Mouse (Mus musculus) CH12.LX (cell line): ENCODE data around the gene D430019H16Rik. TPM values are rescaled to one million over a fixed set of nuclear protein-coding genes. Genes with fewer than 3 reads are reported as not detected.

ENCODE experiments used
- DNase-seq: peaks from one replicate; pipeline ENCODE4 v3.0.0-alpha.2; 2013; ENCODE audit errors: extremely low read depth
- H3K27ac ChIP-seq: 2 replicates; pipeline ENCODE4 v1.5.1; 2012; ENCODE audit warnings: low read depth, mild to moderate bottlenecking, control low read depth, moderate library complexity; ENCODE audit not compliant: insufficient read depth
- H3K27me3 ChIP-seq: replicated peaks from 2 replicates; pipeline ENCODE3; 2012; ENCODE audit warnings: inconsistent platforms
- H3K36me3 ChIP-seq, 2 experiments: replicated peaks in 1 of 2; 2 replicates each; pipeline versions ENCODE3 to v1.6.1; 2012; ENCODE audit warnings: inconsistent platforms in 1 of 2, low read length in 1 of 2, mild to moderate bottlenecking in 1 of 2, mixed read lengths in 1 of 2, moderate library complexity in 1 of 2; ENCODE audit not compliant: control insufficient read depth in 1 of 2, insufficient read depth in 1 of 2
- H3K4me1 ChIP-seq, 2 experiments: 2 replicates each; pipeline ENCODE4 v1.6.1; 2012; ENCODE audit warnings: inconsistent platforms in 1 of 2, moderate library complexity in 1 of 2; ENCODE audit not compliant: insufficient read depth in 2 of 2, control insufficient read depth in 1 of 2
- H3K4me2 ChIP-seq: 2 replicates; pipeline ENCODE4 v1.6.1; 2012; ENCODE audit warnings: low read depth, mild to moderate bottlenecking, control low read depth; ENCODE audit not compliant: poor library complexity, insufficient read depth, severe bottlenecking
- H3K4me3 ChIP-seq, 3 experiments: fragments of 150-350 bp in 1 of 3; sonication (generic) in 1 of 3; replicated peaks in 1 of 3; 2 replicates each; pipeline versions ENCODE3 to v1.5.1; 2011 to 2012; ENCODE audit warnings: low read depth in 2 of 3, low read length in 2 of 3, mild to moderate bottlenecking in 2 of 3, moderate library complexity in 2 of 3, control low read depth in 1 of 3, improper control_type of control experiment in 1 of 3, inconsistent platforms in 1 of 3, mixed read lengths in 1 of 3; ENCODE audit not compliant: poor library complexity in 1 of 3
- H3K79me2 ChIP-seq: replicated peaks from 2 replicates; pipeline ENCODE4 v1.6.1; 2012; ENCODE audit warnings: mild to moderate bottlenecking, moderate library complexity; ENCODE audit not compliant: control insufficient read depth, poor library complexity, insufficient read depth, severe bottlenecking; ENCODE audit errors: extremely low read depth
- H3K9ac ChIP-seq: 2 replicates; pipeline ENCODE4 v1.6.1; 2012; ENCODE audit warnings: low read depth, mild to moderate bottlenecking, control low read depth, moderate library complexity; ENCODE audit not compliant: insufficient read depth
- H3K9me3 ChIP-seq: replicated peaks from 2 replicates; pipeline ENCODE3; 2012; ENCODE audit warnings: low read length, inconsistent platforms, mixed read lengths
- CTCF ChIP-seq, 2 experiments: IDR thresholded peaks in 1 of 2; conservative IDR thresholded peaks in 1 of 2; 2 replicates each; pipeline ENCODE4 v1.5.1; 2011 to 2012; ENCODE audit warnings: low read depth in 2 of 2, low read length in 2 of 2, improper control_type of control experiment in 1 of 2, inconsistent platforms in 1 of 2, mild to moderate bottlenecking in 1 of 2, moderate library complexity in 1 of 2
- ETS1 ChIP-seq: conservative IDR thresholded peaks from 2 replicates; pipeline ENCODE4 v1.6.1; 2012; ENCODE audit warnings: low read depth, mild to moderate bottlenecking, inconsistent platforms, low read length, improper control_type of control experiment, moderate library complexity
- HCFC1 ChIP-seq: IDR thresholded peaks from 2 replicates; pipeline ENCODE4 v1.6.1; 2012; ENCODE audit warnings: low read depth, mild to moderate bottlenecking, inconsistent platforms, low read length, improper control_type of control experiment
- MAZ ChIP-seq: IDR thresholded peaks from 2 replicates; pipeline ENCODE4 v1.6.1; 2012; ENCODE audit warnings: low read depth, mild to moderate bottlenecking, inconsistent platforms, low read length, improper control_type of control experiment, moderate library complexity
- NELFE ChIP-seq: IDR thresholded peaks from 2 replicates; pipeline ENCODE4 v1.6.1; 2011; ENCODE audit warnings: low read depth, low read length, improper control_type of control experiment
- NRF1 ChIP-seq: IDR thresholded peaks from 2 replicates; pipeline ENCODE4 v1.6.1; 2014; ENCODE audit warnings: low read depth, mild to moderate bottlenecking, inconsistent platforms, low read length, improper control_type of control experiment, moderate library complexity
- POLR2A ChIP-seq: IDR thresholded peaks from 2 replicates; pipeline ENCODE4 v1.6.1; 2011; ENCODE audit warnings: low read depth, mild to moderate bottlenecking, improper control_type of control experiment, low read length
- UBTF ChIP-seq: IDR thresholded peaks from 2 replicates; pipeline ENCODE4 v1.6.1; 2012; ENCODE audit warnings: low read depth, mild to moderate bottlenecking, inconsistent platforms, low read length, improper control_type of control experiment, moderate library complexity
- USF1 ChIP-seq: IDR thresholded peaks from 2 replicates; pipeline ENCODE4 v1.6.1; 2014; ENCODE audit warnings: low read depth, mild to moderate bottlenecking, inconsistent platforms, low read length, improper control_type of control experiment
- USF2 ChIP-seq: conservative IDR thresholded peaks from 2 replicates; pipeline ENCODE4 v1.6.1; 2011; ENCODE audit warnings: low read depth, low read length, improper control_type of control experiment
- dilution Hi-C: fragments of 300-500 bp; cut with MboI; formaldehyde crosslinking; loops from 2 replicates; pipeline ENCODE4 v1.14.3; 2020; ENCODE audit warnings: low sequenced_read_pairs; ENCODE audit not compliant: extremely low pct_unique_long_range_greater_than_20kb, extremely low pct_ligation_motif_present
- in situ Hi-C: fragments of 300-500 bp; cut with MboI; formaldehyde crosslinking; loops from 3 replicates; pipeline ENCODE4 v1.14.3; 2019; ENCODE audit warnings: low sequenced_read_pairs, low pct_ligation_motif_present, low pct_unique_long_range_greater_than_20kb, mixed read lengths
- polyA plus RNA-seq: library from polyadenylated mRNA; unstranded; fragments of >175 nt; gene quantifications from 2 replicates; pipeline ENCODE4 v1.2.1, GENCODE M21; 2012; ENCODE audit warnings: low read depth; ENCODE audit not compliant: insufficient read length
- total RNA-seq, 2 experiments: library from RNA; depleted of rRNA; stranded (reverse); fragments of 300-350 nt in 1 of 2; fragments of >200 nt in 1 of 2; gene quantifications; 2 replicates each; pipeline ENCODE4 v1.2.3; 2012 to 2014

D430019H16Rik gene
- total and polyA plus RNA-seq, 3 experiments: 0.42 to 0.96 (median 0.91) TPM

DNA sequence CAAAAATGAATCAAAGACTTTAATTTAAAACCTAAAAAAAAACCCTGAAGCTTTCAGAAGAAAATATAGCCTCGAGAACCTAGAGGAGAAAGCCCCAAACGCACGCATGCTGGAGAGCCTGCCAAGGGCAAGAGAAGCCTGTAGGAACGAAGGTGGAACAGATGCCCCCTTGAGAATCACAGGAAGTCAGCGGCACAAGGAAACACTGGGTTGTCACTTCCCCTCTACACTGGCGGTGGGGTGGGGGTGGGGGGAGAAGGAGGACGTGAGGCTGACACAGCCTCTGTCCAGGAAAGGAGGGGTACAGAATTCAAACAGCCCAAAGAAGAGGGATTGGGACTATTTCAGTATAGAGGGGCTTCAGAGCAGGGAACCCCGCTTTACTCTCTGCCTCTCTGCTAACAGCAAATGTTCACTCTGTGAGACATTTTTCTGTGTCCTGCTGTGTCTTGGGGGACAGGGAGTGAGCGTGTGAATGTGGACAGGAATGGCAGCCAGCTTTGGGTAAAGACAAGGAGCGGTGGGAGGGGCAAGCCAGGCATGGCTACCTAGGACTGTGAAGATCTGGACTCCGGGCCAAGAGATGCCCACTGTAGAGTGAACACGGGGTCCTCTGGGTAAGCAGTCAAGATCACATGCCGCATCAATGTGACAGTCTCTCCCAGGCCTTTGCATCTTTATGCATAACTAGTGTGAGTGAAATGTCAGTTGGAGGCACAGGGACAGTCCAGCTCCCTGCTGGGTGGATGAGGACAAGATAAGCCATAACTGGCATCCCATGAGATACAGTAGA is 82.5 kb downstream of the D430019H16Rik start:
- H3K4me3 ChIP-seq: no peak overlapping the region
- no peak overlapping the region for H3K4me2 ChIP-seq
- in situ Hi-C loops (no loop called here), dilution Hi-C loops (no loop called here)
- H3K9me3 ChIP-seq: peaks cover 6% of the 10 kb centered on the region
- H3K27ac ChIP-seq: no peak overlapping the region
- peaks cover 0 to 25% of the 10 kb centered on the region in 2 experiments; a peak in 2 of 4 replicates for H3K4me1 ChIP-seq
- H3K9ac ChIP-seq: no peak overlapping the region
- no peaks in the 10 kb centered on the region for H3K36me3 ChIP-seq
- peak; percentile 57 for DNase-seq
- no peaks in the 10 kb centered on the region for H3K27me3 ChIP-seq
- H3K79me2 ChIP-seq: no peaks in the 10 kb centered on the region
- TF ChIP-seq USF2 (no peak), CTCF (conservative IDR thresholded peaks at IDR 0.05 in 1 of 2, IDR thresholded peaks at IDR 0.05 in 1 of 2; ENCODE audit: low read depth in 2 of 2, low read length in 2 of 2) (no peak), ETS1 (no peak), NRF1 (no peak), USF1 (no peak)

DNA sequence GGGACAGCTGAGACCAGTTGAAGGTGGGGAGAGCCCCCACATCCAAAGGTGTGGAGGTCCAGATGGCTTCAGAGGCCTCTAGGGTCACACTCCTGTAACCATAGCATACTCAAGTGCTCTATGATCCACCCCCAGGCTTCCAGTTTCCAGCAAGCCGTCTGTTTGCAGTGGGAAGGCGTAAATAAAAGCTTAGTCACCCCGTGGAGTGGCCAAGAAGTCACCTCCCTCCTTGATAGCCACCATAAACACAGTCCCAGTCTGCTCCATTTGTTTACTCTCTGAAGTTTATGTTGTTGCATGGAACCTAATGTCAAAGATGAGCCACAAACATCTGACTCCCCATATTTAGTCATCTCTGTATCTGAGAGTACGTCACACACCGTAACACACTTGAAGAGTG is 83.5 kb downstream of the D430019H16Rik start:
- in situ Hi-C loops (no loop called here), dilution Hi-C loops (no loop called here)
- no peaks in the 10 kb centered on the region for H3K36me3 ChIP-seq
- peaks cover 6% of the 10 kb centered on the region for H3K9me3 ChIP-seq
- no peak for DNase-seq
- no peaks in the 10 kb centered on the region for H3K79me2 ChIP-seq
- H3K4me3 ChIP-seq: no peak overlapping the region
- peaks cover 0 to 29% of the 10 kb centered on the region in 2 experiments; a peak in 2 of 4 replicates for H3K4me1 ChIP-seq
- H3K4me2 ChIP-seq: no peak overlapping the region
- TF ChIP-seq NELFE (no peak), HCFC1 (no peak), MAZ (no peak)
- H3K9ac ChIP-seq: no peak overlapping the region
- H3K27me3 ChIP-seq: no peaks in the 10 kb centered on the region
- no peak overlapping the region for H3K27ac ChIP-seq

DNA sequence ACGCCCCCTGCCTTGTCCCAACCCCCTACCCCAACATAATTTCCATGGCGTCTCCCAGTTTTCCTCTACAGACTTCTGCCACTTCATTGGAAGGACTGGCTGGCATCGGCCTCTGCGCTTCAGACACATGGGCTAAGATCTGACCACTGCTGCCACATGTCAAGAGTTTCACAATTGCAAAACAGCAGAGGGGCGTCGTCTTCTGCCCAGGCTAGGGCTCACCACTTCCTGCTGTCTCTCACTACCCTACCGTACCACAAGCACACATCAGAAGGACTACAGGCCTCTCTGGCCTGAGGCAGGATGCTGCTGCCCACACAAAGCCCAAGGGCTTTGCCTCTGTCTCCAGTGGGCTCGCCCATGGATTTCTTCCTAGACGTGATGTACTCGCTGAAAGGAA is 86.0 kb downstream of the D430019H16Rik start:
- H3K4me1 ChIP-seq: peaks cover 0 to 29% of the 10 kb centered on the region in 2 experiments; a peak in 2 of 4 replicates
- no peaks in the 10 kb centered on the region for H3K79me2 ChIP-seq
- H3K9me3 ChIP-seq: peaks cover 6% of the 10 kb centered on the region
- no peak for TF ChIP-seq POLR2A
- no peak for TF ChIP-seq CTCF (conservative IDR thresholded peaks at IDR 0.05 in 1 of 2, IDR thresholded peaks at IDR 0.05 in 1 of 2; ENCODE audit: low read depth in 2 of 2, low read length in 2 of 2)
- TF ChIP-seq UBTF: no peak
- TF ChIP-seq, all 38 proteins: peak for 0
- no peak for DNase-seq
- dilution Hi-C loops: no loop called here
- Histone ChIP-seq H3K9ac (no peak overlapping the region), H3K27me3 (no peaks in the 10 kb centered on the region), H3K4me3 (no peak overlapping the region), H3K27ac (no peak overlapping the region), H3K36me3 (no peaks in the 10 kb centered on the region), H3K4me2 (no peak overlapping the region)
- in situ Hi-C loops: no loop called here
